Mouse (Mus musculus) hindbrain, embryonic 11.5 days (tissue): ENCODE data around the gene Hsd17b6. TPM values are rescaled to one million over a fixed set of nuclear protein-coding genes. Genes with fewer than 3 reads are reported as not detected.

ENCODE experiments used
- polyA plus RNA-seq: library from polyadenylated mRNA; unstranded; fragments of >200 nt; fragmentation: Nextera tagmentation; extraction: Ambion mirVana; gene quantifications from 2 replicates; pipeline ENCODE4 v1.2.1, GENCODE M21; 2014

Gene Hsd17b6
- polyA plus RNA-seq, 1 experiment from 2014 or later, result not detected

Other genes starting within 250 kb of the Hsd17b6 start
- gene Rdh1, start 247.9 kb downstream of the Hsd17b6 start, polyA plus RNA-seq, result 0.05 TPM in 1 of 2 replicates, not detected in the other
- not detected in 2 replicates for gene Rdh16f1, start 247.8 kb downstream of the Hsd17b6 start, polyA plus RNA-seq
- 0.06 TPM in 1 of 2 replicates, not detected in the other for gene Rdh9, start 231.2 kb downstream of the Hsd17b6 start, polyA plus RNA-seq
- gene Rdh16, start 206.5 kb downstream of the Hsd17b6 start, polyA plus RNA-seq, result 0.06 TPM in 1 of 2 replicates, not detected in the other
- gene Rdh19, start 157.7 kb downstream of the Hsd17b6 start, polyA plus RNA-seq, result not detected in 2 replicates
- not detected in 2 replicates for gene Rdh16f2, start 141.1 kb downstream of the Hsd17b6 start, polyA plus RNA-seq
- gene Rdh7, start 118.8 kb downstream of the Hsd17b6 start, polyA plus RNA-seq, result not detected in 2 replicates
- gene Sdr9c7, start 109.1 kb downstream of the Hsd17b6 start, polyA plus RNA-seq, result not detected in 2 replicates
- 87.8 and 88.3 TPM in 2 replicates for gene Prim1, start 7.6 kb upstream of the Hsd17b6 start, polyA plus RNA-seq
- gene Naca, start 28.0 kb upstream of the Hsd17b6 start, polyA plus RNA-seq, result 858 and 879 TPM in 2 replicates
- 590 and 626 TPM in 2 replicates for gene Ptges3, start 51.3 kb upstream of the Hsd17b6 start, polyA plus RNA-seq
- 2,416 and 2,461 TPM in 2 replicates for gene Atp5b, start 75.7 kb upstream of the Hsd17b6 start, polyA plus RNA-seq
- 20.0 and 37.6 TPM in 2 replicates for gene Baz2a, start 84.0 kb upstream of the Hsd17b6 start, polyA plus RNA-seq
- gene Rbms2, start 172.7 kb upstream of the Hsd17b6 start, polyA plus RNA-seq, result 18.9 and 19.5 TPM in 2 replicates
- 1.3 and 1.5 TPM in 2 replicates for gene Gls2, start 186.8 kb upstream of the Hsd17b6 start, polyA plus RNA-seq
- gene Spryd4, start 204.2 kb upstream of the Hsd17b6 start, polyA plus RNA-seq, result 25.2 and 31.1 TPM in 2 replicates
- 0.11 TPM in 1 of 2 replicates, not detected in the other for gene Mip, start 218.2 kb upstream of the Hsd17b6 start, polyA plus RNA-seq
- gene Timeless, start 224.5 kb upstream of the Hsd17b6 start, polyA plus RNA-seq, result 43.1 and 43.8 TPM in 2 replicates
- gene Apon, start 246.5 kb upstream of the Hsd17b6 start, polyA plus RNA-seq, result 0.17 and 0.36 TPM in 2 replicates